Mouse (Mus musculus) T-helper 1 cell (primary cell): ENCODE measurements at regions not wholly inside any gene's neighbourhood (a gene's known extent, or its start where the extent isn't known, plus 50 kb on each side); places are given as distances from the start of the nearest gene placed in this dataset.
"Not testable (repeated sequence)": the region's sequence is repeated elsewhere in the genome, so short reads cannot be mapped to it uniquely, and the experiment has no call there.

Source experiments
- in situ Hi-C: fragments of 300-600 bp; cut with MboI, MseI; formaldehyde crosslinking; loops from one replicate; pipeline ENCODE4 v1.15.1; 2025; ENCODE audit warnings: high pct_unique_total_duplicates

GRCm38 (mm10) chr6:31817640-31818039 is 232.4 kb upstream of the 1700012A03Rik start:
- in situ Hi-C loops = no loop called here

- in situ Hi-C loops = no loop called here
These were observed 238.2 kb upstream of the 1700012A03Rik start for GRCm38 (mm10) chr6:31811890-31812289.

- in situ Hi-C loops = no loop called here
These were observed 239.2 kb upstream of the 1700012A03Rik start for GRCm38 (mm10) chr6:31810602-31811512.

GRCm38 (mm10) chr6:31804468-31804867 is 240.7 kb upstream of the Podxl start:
- in situ Hi-C loops = not testable (repeated sequence)

GRCm38 (mm10) chr6:31803222-31803621 is 239.4 kb upstream of the Podxl start:
- in situ Hi-C loops = not testable (repeated sequence)

GRCm38 (mm10) chr6:31791547-31791946 is 227.8 kb upstream of the Podxl start:
- in situ Hi-C loops = no loop called here

GRCm38 (mm10) chr6:31790906-31791305 is 227.1 kb upstream of the Podxl start:
- in situ Hi-C loops = no loop called here

GRCm38 (mm10) chr6:31776841-31777240 is 213.1 kb upstream of the Podxl start:
- in situ Hi-C loops = no loop called here

GRCm38 (mm10) chr6:31771916-31772315 is 208.1 kb upstream of the Podxl start:
- in situ Hi-C loops = no loop called here

GRCm38 (mm10) chr6:31745589-31745988 is 181.8 kb upstream of the Podxl start:
- in situ Hi-C loops = no loop called here

GRCm38 (mm10) chr6:31731391-31731790 is 167.6 kb upstream of the Podxl start:
- in situ Hi-C loops = no loop called here

GRCm38 (mm10) chr6:31719614-31720013 is 155.8 kb upstream of the Podxl start:
- in situ Hi-C loops = no loop called here

- in situ Hi-C loops = no loop called here
These were observed 155.1 kb upstream of the Podxl start for GRCm38 (mm10) chr6:31718843-31719242.

GRCm38 (mm10) chr6:31717531-31717930 is 153.8 kb upstream of the Podxl start:
- in situ Hi-C loops = no loop called here

- in situ Hi-C loops = no loop called here
These were observed 143.5 kb upstream of the Podxl start for GRCm38 (mm10) chr6:31707256-31707655.

GRCm38 (mm10) chr6:31704191-31704590 is 140.4 kb upstream of the Podxl start:
- in situ Hi-C loops = no loop called here

GRCm38 (mm10) chr6:31702931-31703330 is 139.2 kb upstream of the Podxl start:
- in situ Hi-C loops = no loop called here

- in situ Hi-C loops = no loop called here
These were observed 132.1 kb upstream of the Podxl start for GRCm38 (mm10) chr6:31695885-31696284.

- in situ Hi-C loops = no loop called here
These were observed 129.3 kb upstream of the Podxl start for GRCm38 (mm10) chr6:31693047-31693446.

- in situ Hi-C loops = no loop called here
These were observed 128.2 kb upstream of the Podxl start for GRCm38 (mm10) chr6:31692024-31692423.

- in situ Hi-C loops = no loop called here
These were observed 116.3 kb upstream of the Podxl start for GRCm38 (mm10) chr6:31680101-31680500.

- in situ Hi-C loops = no loop called here
These were observed 102.1 kb upstream of the Podxl start for GRCm38 (mm10) chr6:31665671-31666486.
